Mouse (Mus musculus): ENCODE measurements around the gene Cpt1a.

Gene Cpt1a

DNA sequence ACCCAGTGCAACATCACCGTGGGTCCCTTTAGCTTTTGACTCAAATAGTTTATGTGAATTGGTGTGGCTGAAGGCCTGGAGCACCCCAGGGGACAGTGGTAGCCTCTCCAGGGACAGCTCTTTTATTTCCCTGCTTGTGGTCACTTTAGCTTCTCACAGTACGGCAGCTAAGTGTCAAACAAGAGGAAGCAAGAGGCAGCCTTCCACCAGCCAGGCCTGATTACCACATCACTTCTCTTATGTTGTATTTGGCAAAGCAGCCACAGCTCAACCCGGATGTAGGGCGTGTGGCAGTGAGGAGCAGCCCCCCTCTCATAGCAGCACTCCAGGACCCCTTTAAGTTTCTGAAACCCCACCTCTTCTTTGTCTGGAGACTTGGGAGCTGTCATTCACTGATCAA is 100.8 kb downstream of the Cpt1a start:
- DNase-seq (ENCODE audit: extremely low spot score, low read depth, low spot score) = no peak

DNA sequence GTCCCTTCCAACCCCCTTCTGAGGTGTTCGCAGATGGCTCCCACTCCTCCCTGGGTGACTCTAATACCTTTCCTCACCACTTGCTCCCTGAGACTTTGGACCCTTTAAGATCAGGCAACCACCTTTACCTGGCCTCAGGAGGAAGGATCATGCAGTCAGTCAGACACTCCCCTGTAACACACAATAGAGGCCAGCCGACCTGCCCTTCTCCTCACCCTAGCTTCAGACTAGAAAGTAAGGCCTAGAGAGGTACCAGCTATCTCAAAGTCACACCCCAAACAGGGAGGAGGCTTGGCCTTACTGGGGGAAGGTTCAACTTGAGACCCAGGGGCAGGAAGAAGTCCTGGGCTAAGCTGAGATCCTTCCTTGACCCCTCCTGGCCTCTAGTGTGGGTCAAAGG is 102.1 kb downstream of the Cpt1a start:
- no peak for DNase-seq (ENCODE audit: extremely low spot score, low read depth, low spot score)

DNA sequence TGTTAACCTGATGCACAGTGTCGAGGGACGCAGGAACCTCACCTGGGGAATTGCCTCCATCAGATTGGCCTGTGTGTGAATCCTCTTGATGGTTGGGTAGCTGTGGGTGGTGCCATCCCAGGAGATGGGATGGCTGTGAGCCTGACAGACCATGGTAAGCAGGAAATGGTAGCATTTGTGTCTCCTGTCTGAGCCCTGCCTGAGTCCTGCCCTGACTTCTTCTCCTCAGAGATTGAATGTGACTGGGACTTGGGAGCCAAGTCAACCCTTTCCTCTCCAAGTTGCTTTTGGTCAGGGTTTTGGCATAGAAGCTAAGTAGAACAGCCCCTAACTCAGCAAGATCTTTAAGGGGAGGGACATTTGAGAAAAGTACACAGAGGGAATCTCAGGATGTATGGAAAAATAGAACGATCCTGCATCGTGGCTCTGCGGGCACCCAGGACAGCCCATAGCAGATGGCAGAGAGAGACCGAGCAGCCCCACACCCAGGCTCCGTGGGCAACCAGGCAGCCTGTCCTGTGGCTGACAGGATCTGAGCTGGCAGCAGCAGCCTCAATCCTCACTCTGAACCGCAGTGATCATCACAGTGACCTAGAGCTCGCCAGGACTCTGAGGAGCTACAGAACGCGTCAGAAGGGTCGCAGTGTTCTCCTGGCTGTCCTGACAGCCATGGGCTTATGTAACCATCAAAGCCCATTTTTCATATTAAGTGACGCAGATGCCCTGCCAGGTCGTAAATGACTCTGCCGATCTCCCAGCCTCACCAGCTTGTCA is 106.1 kb downstream of the Cpt1a start:
- no peak for DNase-seq (ENCODE audit: extremely low spot score, low read depth, low spot score)

DNA sequence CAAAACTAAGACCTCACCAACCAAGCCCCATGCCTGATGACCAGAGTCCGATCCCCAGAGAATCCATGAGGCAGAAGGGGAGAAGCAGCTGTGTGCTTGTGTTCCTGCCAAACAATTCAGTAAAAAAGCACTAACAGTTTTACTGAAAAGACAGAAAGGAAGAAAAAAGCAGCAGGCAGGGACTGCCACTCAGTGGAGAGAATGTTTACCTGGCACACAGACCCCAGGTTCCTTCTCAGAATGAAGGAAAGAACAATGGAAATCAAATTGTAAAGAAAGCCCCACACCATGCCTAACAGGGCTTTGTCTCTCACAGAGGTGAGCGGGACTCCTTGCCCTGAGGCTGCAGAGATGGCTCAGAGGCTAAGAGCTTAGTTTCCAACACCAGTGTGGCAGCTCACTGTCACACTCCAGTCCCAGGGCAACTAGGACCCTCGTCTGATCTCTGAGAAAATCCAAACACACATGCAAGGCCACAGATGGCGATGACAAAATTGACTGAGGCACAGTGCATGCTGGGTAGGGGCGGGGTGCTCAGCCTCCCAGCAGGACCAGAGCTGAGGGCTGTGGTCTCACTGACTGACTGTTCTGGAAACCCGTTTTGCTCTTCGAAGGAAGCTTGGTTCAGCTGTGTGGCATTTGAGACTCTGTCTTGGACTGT is 107.2 kb downstream of the Cpt1a start:
- no peak for DNase-seq (ENCODE audit: extremely low spot score, low read depth, low spot score)

DNA sequence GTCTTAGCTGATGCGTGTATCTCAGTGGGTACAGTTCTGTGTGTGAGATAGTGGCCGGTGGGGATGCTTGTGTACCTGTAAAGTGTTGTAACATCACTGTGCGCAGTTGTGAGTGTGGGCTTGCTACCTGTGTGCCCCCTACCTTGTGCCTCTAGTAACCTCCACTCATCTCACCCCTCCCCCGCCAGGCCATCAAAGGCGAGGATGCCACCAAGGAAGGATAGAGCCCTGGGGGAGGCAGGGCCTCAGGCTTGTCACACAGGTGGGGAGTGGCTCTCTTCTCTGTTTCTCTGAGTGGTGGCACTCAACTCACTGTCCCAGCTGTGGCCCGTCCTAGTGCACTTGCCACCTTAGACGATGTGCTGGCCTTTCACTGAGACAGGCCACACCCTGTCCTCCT is 108.9 kb downstream of the Cpt1a start:
- no peak for DNase-seq (ENCODE audit: extremely low spot score, low read depth, low spot score)

DNA sequence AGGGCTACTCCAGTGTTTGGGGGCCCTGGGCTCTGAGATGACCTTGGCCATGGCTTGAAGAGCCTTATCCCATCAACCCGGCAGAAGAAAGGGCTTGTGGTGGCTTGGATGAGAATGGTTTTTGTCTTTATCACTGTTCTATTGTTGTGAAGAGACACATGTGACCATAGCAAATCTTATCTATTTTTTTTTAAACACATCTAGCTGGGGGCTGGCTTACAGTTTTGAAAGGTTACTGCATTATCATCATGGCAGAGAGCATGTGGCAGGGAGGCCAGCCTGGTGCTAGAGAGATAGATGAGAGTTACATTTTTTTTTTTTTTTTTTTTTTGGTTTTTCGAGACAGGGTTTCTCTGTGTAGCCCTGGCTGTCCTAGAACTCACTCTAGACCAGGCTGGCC is 109.8 kb downstream of the Cpt1a start:
- DNase-seq (ENCODE audit: extremely low spot score, low read depth, low spot score) = no peak

DNA sequence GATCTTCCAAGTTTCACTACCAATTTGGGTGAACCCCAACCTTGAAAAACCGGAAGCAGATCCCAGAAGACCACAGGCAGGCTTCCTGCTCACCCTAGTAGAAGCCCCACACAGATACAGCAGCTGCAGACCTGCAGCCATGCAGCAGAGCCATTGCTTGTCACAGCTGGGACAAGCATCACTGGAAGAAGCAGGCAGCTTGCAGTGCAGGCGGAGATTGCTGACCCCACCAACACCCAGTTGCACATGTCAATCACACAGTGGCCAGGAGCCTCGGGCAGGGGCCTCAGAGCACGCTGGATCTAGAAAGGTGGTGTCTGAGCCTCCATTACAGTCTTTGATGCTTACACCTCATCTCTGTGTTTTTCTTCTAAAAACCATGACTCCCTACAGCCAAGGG is 112.0 kb downstream of the Cpt1a start:
- DNase-seq (ENCODE audit: extremely low spot score, low read depth, low spot score) = no peak

DNA sequence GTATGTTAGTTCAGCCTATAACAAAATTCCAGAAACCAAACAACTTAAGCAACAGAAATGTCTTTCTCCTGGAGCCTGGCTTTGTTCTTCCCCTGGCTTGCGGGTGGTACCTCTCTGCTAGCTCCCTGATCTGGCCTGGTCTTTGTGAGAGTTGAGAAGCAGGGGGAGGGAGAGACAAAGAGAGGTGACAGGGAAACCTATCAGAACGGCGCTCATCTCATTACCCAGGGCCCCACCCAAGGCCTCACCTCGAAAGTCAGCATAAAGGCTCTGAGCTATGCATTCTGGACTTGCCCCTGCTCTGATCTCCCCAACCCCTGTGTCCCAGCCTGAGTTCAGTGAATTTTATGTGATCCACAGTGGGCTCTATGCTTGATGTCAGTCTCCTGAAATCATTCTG is 112.5 kb downstream of the Cpt1a start:
- DNase-seq (ENCODE audit: extremely low spot score, low read depth, low spot score) = no peak
